Mouse (Mus musculus) E14TG2a.4 (cell line): Measurements from ENCODE around the gene Racgap1.

Source experiments
- CTCF ChIP-seq: conservative IDR thresholded peaks from 2 replicates; pipeline ENCODE4 v1.5.1; 2014; ENCODE audit warnings: low read length
- NANOG ChIP-seq: IDR thresholded peaks from 2 replicates; pipeline ENCODE4 v1.6.1; 2014; ENCODE audit warnings: borderline replicate concordance, low read length, mixed read lengths
- POU5F1 ChIP-seq: IDR thresholded peaks from 2 replicates; pipeline ENCODE4 v1.6.1; 2014; ENCODE audit warnings: low read length, borderline replicate concordance

DNA sequence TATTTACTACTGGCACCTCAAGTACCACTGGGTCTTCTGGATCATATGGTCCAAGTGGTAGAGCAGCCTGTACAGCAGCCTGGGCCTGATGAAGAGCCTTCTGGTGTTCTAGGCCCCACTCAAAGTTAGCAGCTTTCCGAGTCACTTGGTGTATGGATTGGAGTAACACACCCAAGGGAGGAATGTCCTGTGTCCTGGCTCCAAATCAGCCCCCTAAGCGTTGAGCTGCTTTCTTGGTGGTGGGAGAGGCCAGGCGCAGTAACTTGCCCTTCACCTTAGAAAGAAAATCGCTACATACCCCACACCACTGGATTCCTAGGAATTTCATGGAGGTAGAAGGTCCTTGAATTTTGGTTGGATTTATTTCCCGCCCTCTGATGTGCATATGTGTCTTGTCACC is 32.7 kb upstream of the Racgap1 start:
- no peak for TF ChIP-seq CTCF
- no peak for TF ChIP-seq POU5F1
- TF ChIP-seq NANOG, result no peak
